Mouse (Mus musculus) kidney, postnatal 36 days (tissue): ENCODE measurements around the gene Arvcf.

ENCODE experiments used
- DNase-seq, 2 experiments: peaks; one replicate each; pipeline ENCODE4 v3.0.0; 2021 to 2022; ENCODE audit warnings: mixed read lengths in 2 of 2

Arvcf gene

DNA sequence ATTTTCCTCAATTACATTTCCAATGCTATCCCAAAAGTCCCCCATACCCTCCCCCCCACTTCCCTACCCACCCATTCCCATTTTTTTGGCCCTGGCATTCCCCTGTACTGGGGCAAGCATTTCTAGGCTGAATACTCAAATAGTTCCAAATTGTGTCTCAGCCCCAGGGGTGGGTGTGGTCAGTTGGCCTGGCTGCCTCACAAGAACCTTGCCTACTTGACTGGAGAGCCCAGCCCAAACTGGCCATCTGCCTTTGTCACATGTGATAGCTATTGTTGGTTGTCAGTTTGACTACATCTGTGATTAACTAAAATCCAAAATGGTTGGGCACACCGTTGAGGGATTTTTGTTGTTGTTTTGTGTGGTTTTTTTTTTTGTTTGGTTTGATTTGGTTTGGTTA is 9.0 kb downstream of the Arvcf start:
- no peak for DNase-seq

DNA sequence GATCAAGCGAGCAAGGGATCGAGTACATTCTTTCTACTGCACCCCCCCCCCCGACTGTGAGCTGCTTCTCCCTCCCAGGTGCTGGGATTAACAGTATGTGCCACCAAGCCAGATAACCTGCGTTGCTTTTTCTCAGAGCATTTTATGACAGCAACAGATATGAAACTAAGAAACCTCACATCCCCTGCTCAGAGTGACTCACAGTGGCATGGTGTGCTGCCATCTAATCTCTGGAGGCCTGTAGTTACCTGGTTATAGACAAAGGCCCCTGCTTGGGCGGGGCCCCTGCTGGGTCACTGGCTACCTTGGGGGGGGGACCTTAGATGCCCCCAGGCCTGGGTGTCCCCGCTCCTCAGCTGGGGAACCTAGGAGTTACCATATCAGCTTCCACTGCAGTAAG is 10.0 kb downstream of the Arvcf start:
- DNase-seq = no peak

DNA sequence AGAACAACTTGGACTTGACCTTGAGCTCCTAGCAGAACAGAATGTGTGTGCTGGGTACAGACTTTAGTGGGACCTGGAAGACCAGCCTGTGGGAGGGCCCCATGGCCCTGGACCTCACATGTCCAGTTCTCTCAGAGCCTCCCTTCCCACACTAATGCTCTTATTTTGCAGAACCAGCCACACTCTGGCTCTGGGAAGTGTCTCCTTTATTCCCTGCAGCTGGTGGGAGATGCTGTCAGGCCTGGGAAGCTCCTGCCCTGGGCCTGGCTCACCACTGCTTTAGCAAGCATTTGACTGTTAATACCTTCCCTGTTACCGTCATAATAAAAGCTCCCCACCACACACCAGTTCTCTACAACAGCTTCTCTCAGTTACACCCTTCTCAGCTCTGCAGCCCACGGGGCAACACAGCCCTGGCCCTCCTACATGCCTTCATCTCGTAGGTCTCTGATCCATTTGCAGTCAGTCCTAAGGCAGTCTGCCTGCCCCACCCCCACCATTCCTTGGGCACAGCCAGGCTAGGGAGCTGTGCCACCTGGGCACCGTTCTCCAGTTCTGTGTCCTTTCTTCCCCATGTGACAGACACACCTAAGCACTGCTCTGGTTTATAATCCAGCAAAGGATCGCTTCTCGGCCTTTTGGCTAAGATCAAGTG is 12.3 kb downstream of the Arvcf start:
- DNase-seq = peak in 1 of 2 experiments; percentile 51

- DNase-seq = peak; percentile 71 to 74
These were observed 15.0 kb downstream of the Arvcf start for GRCm38 (mm10) chr16:18362948-18363347.

- DNase-seq = no peak
These were observed 18.9 kb downstream of the Arvcf start for GRCm38 (mm10) chr16:18366849-18367248.

- DNase-seq = no peak
These were observed 22.2 kb downstream of the Arvcf start for GRCm38 (mm10) chr16:18370197-18370596.

GRCm38 (mm10) chr16:18373632-18374031 is 25.6 kb downstream of the Arvcf start:
- DNase-seq = no peak

- peak; percentile 43 to 53 for DNase-seq
These were observed 28.4 kb downstream of the Arvcf start for GRCm38 (mm10) chr16:18376297-18376954.

DNA sequence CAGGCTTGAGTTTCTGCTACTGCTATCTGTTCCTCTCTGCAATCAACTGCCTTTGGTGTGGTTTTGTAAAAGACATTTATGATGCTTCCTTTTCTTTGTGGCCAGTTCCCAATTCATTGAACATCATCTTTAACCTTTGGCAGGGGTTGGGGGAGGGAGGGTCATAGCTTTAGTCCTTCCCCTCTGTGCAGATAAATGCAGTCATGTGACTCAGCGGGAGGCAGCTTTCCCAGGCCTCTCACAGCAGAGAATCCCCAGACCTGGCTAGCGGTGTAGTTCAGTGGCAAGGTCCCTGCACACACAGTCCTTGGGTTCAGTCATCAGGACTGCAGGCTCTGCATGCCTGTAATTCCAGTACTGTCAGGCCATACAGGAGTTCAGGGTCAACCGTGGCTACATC is 29.2 kb downstream of the Arvcf start:
- DNase-seq = peak; percentile 74 to 77

DNA sequence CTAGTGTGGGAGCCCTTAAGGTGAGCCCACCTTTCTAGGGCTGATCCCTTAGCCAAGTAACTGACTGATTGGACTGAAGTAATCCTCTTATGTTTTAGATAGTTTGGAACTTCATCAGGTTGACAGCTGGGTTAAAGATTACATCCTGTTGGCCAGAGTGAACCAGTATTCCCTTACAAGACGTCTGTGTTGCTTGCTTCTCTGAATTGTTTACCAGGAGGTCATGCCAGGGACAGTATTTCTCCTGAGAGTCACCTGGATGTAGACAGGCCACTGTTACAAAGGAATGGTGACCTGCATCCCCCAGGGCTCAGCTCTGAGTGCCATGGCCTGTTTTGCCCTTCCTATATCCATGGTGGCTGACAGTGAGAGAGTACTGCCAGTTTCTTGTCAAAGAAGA is 30.5 kb downstream of the Arvcf start:
- DNase-seq = peak in 1 of 2 experiments; percentile 62

- peak; percentile 65 to 68 for DNase-seq
These were observed 31.5 kb downstream of the Arvcf start for GRCm38 (mm10) chr16:18379338-18380001.

DNA sequence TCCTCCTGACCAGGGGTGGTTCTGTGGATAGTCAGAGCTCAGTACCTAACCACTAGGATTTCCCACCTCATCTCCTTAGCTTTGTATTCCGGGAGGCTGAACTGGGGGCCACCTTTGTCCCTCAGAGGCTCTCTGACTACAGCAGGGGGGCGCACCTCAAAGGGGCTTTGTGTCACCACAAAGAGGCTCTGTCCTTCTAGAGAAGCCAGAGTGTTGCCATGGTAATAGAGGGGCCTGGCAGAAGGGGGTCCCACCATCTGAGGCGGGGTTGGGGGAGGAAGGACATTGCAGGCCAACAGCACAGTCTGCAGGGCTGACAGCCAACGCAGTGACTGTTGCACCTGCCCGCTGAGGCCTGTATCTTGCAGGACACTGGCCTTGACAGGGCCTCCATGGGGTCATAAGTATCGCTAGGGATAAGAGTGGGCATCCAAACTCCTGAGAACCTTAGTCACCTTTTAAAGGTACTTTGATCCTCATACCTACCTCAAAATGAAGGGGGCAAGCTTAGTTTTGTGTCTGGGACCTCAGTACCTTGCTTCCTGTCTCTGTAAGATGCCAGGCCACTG is 32.6 kb downstream of the Arvcf start:
- DNase-seq = no peak

DNA sequence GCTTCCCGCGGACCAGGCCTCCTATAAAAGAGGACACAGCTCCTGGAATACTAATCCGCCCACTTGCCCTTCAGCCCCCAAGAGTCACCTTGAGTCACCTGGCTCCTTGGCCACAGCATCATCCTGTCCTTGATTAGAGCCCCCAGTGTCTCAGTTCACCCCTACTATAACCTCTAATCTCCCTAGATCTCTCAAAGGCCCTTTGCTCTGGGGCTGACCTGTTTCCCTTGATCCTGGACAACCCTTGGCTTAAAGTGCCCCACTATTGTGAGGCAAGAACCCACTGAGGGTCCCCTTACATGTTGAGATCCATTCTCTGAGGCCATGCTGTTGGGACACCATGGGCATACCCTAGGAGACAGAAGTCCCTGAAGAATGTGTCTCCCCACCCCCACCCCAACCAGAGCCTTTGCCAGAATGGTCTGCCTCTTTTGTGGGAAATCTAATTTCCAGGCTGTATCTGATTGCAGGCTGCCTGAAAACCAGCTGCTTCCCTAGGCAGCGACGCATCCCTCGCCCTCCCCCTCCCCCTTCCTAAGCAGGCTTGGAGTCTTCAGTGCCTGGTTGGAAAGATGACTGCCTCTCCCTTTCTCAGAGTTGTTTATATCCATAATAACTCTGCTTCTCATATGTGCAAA is 33.8 kb downstream of the Arvcf start:
- DNase-seq = peak in 1 of 2 experiments; percentile 14

- DNase-seq = peak; percentile 56 to 57
These were observed 35.2 kb downstream of the Arvcf start for GRCm38 (mm10) chr16:18383045-18383726.

- peak; percentile 59 to 81 for DNase-seq
These were observed 35.8 kb downstream of the Arvcf start for GRCm38 (mm10) chr16:18383756-18384155.

DNA sequence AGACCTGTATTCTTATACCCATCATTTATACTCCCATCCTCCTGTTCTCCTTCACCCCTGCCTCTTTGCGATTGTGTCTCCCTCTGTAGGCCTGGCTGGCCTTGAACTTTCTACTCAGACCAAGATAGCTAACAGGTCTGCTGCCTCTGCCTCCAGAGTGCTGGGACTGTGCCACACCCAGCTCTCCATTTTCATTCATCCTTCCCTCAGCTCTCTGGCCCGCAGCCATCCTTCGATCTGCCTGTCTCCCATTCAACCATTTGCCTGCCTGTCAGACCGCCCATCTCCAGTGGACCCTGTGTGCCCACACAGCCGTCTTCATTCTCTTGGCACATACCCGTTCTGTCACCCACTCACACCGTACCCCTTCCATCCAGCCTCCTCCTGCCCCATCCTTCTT is 36.2 kb downstream of the Arvcf start:
- DNase-seq = peak in 1 of 2 experiments; percentile 24

GRCm38 (mm10) chr16:18384659-18385058 is 36.7 kb downstream of the Arvcf start:
- peak in 1 of 2 experiments; percentile 1 for DNase-seq

DNA sequence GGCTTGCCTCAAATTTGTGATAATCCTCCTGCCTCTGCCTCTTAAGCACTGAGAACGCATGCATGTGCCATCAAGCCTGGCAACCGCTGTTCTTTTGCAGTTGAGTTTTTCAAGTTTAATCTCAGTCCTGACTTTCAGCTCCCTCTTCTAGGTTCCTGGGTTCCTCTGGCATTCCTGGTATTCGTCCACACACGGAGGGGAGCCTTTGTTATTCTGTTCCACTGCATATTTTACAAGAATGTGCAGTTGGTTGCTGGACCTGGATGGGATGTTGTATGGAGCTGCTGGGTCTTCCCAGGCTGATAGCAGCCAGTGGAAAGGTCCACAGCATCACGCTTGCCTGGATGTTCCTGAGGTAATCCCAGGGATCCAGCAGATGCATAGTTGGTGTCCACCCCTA is 37.4 kb downstream of the Arvcf start:
- no peak for DNase-seq

DNA sequence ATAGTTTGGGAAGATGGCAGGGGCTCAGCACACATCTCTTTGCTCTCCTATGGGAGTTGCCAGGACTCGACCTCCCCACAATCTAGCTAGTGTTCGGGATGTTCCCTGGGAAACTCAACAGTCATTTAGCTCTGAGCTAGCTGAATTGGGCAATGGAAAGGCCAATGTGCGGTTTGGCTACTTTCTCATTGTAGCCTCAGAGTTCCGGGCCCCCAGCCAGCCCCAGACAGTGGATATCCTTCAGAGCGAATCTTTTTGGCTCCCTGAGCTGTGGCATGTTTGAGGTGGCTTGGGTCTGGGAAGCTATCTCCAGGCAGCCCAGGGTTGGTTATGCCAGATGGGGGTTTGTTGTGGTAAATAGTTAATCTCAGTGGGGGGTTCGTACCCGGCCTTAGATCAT is 38.5 kb downstream of the Arvcf start:
- peak; percentile 45 to 55 for DNase-seq

DNA sequence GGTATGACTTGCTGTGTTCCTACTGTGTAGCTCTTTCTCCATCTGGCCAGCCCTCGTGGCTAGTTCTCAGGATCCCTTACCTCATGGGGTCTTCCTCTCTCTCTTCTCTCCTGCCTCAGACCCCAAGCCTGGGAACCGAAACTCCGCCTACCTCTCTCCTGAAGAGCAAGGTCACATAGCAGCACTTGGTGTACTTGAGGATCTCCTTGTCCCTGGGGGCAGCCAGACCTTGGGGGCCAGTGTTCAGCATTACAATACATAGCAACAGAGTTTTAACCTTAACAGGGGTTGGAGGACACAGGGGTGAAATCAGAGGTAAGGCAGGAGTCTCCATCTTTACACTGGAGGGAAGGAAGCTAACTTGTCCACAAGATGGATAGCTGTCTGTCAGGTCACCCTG is 39.0 kb downstream of the Arvcf start:
- peak in 1 of 2 experiments; percentile 2 for DNase-seq

DNA sequence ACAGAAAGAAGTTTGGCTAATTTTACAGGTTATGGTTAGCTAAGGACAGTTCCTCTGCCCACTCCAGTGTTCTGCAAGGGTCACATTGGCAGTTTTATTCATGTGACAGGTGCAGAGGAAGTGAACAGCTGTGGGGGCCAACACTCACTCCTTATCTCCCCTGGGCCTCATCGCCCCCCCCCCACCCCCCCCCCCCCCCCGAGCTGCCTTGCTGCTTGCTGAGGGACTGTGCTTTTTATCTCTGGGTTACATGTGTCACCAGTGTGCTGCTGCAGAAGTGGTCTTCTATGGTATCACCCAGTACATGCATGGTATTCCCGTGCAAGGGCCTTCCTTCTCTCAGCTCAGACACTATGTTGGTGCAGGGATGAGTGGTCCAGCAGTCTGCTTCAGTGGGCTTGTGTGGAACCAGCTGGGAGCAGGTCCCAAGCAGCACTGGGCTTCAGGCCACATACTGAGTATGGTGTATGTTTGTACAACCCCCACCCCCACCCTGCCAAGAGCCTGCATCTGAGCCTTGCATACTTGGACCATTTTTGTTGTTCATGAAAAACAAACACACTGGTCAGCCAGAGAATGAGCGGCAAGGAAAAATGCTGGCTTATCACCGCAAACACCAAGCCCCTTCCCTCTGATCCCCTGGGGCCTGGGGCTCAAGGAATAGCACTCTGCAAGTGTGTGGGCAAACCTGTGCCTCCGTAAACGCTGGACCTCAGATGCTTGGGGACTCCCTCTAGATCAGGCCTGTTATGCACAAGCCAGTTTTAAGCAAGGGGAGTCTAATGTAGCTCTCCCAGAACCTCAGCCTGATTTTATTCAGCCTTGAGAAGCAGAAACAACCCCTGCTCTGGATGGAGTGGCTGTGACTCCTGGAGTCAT is 40.0 kb downstream of the Arvcf start:
- DNase-seq = peak in 1 of 2 experiments; percentile 12
